Comparison of ENCODE assay signal across 8 mouse cellular contexts in genomic region chr13:73765393-73765792, GRCm38 (mm10). TPM values are rescaled to one million over a fixed set of nuclear protein-coding genes. Genes with fewer than 3 reads are reported as not detected.
A peak's percentile ranks its signal among the peaks of the same experiment; 100 is the strongest.
DNase-seq lines count a peak whose midpoint lies in the region; ATAC-seq and TF ChIP-seq lines count a peak whose summit lies in the region.

No protein-coding gene starts in this region.

- H3K9me3 ChIP-seq in heart, embryonic 12.5 days (replicated peaks) = no peaks in the 10 kb centered on the region
- no peaks in the 10 kb centered on the region for H3K9me3 ChIP-seq in E14TG2a.4 (ENCODE audit: low read length)
- no peaks in the 10 kb centered on the region for H3K9me3 ChIP-seq in forebrain, embryonic 12.5 days
- no peaks in the 10 kb centered on the region for H3K9me3 ChIP-seq in liver, embryonic 12.5 days (replicated peaks)

- peaks cover 3% of the 10 kb centered on the region; the same call in 1 of the 2 replicates for H3K36me3 ChIP-seq in heart, embryonic 12.5 days
- peaks cover 55% of the 10 kb centered on the region for H3K36me3 ChIP-seq in E14TG2a.4 (ENCODE audit: insufficient read depth, low read length)
- H3K36me3 ChIP-seq in forebrain, embryonic 12.5 days (replicated peaks) = peaks cover 6% of the 10 kb centered on the region; the same call in 1 of the 2 replicates
- 0 out of 2 replicates have a peak, but pooled peaks cover 4% of the 10 kb centered on the region for H3K36me3 ChIP-seq in liver, embryonic 12.5 days

- H3K27me3 ChIP-seq in heart, embryonic 12.5 days (replicated peaks) = no peaks in the 10 kb centered on the region
- no peaks in the 10 kb centered on the region for H3K27me3 ChIP-seq in E14TG2a.4 (ENCODE audit: insufficient read depth, low read length)
- no peaks in the 10 kb centered on the region for H3K27me3 ChIP-seq in forebrain, embryonic 12.5 days
- no peaks in the 10 kb centered on the region for H3K27me3 ChIP-seq in liver, embryonic 12.5 days (replicated peaks)

- TF ChIP-seq CTCF in E14TG2a.4 (conservative IDR thresholded peaks at IDR 0.05; ENCODE audit: low read length) = no peak

- no peak for DNase-seq in heart, postnatal 4 days
- no peak for DNase-seq in left cerebral cortex, adult 11 months (ENCODE audit: low spot score)
- DNase-seq in adrenal gland, postnatal 14 days = no peak
- no peak for DNase-seq in cerebellum, postnatal 10 days

- H3K4me3 ChIP-seq in heart, embryonic 12.5 days = peak overlapping the region; percentile 69
- peak overlapping the region; percentile 92 for H3K4me3 ChIP-seq in E14TG2a.4 (replicated peaks; ENCODE audit: low read length)
- H3K4me3 ChIP-seq in forebrain, embryonic 12.5 days (replicated peaks) = peak overlapping the region; percentile 79
- H3K4me3 ChIP-seq in liver, embryonic 12.5 days = no peak overlapping the region; the same call in 1 of the 2 replicates

- WGBS in heart, embryonic 12.5 days = 52% methylated on average over 4 of the region's 4 CpGs
- WGBS in forebrain, embryonic 12.5 days = 64% methylated on average over 4 of the region's 4 CpGs
- WGBS in liver, embryonic 12.5 days (ENCODE audit: insufficient replicate concordance) = 76% methylated on average over 4 of the region's 4 CpGs

- H3K9ac ChIP-seq in heart, embryonic 12.5 days = peak overlapping the region; percentile 89
- H3K9ac ChIP-seq in forebrain, embryonic 12.5 days = peak overlapping the region; percentile 86
- H3K9ac ChIP-seq in liver, embryonic 12.5 days = no peak overlapping the region

- peaks cover 64% of the 10 kb centered on the region for H3K4me1 ChIP-seq in heart, embryonic 12.5 days (replicated peaks)
- H3K4me1 ChIP-seq in E14TG2a.4 (replicated peaks; ENCODE audit: low read depth, low read length) = peaks cover 85% of the 10 kb centered on the region
- peaks cover 55% of the 10 kb centered on the region for H3K4me1 ChIP-seq in forebrain, embryonic 12.5 days
- H3K4me1 ChIP-seq in liver, embryonic 12.5 days = peaks cover 66% of the 10 kb centered on the region

- H3K4me2 ChIP-seq in heart, embryonic 12.5 days = peak overlapping the region; percentile 86
- H3K4me2 ChIP-seq in forebrain, embryonic 12.5 days = peak overlapping the region; percentile 75
- H3K4me2 ChIP-seq in liver, embryonic 12.5 days = peak overlapping the region; percentile 97

- H3K27ac ChIP-seq in heart, embryonic 12.5 days (ENCODE audit: poor library complexity, severe bottlenecking) = peak overlapping the region; percentile 80
- peak overlapping the region; percentile 66; the same call in 1 of the 2 replicates for H3K27ac ChIP-seq in forebrain, embryonic 12.5 days
- no peak overlapping the region for H3K27ac ChIP-seq in liver, embryonic 12.5 days

- no peak for ATAC-seq in heart, embryonic 12.5 days (ENCODE audit: insufficient number of reproducible peaks, low FRiP score)
- no peak for ATAC-seq in forebrain, embryonic 12.5 days (ENCODE audit: low FRiP score)
- no peak for ATAC-seq in liver, embryonic 12.5 days

RNA-seq across cellular contexts. Expression of gene Slc12a7, which starts 32.5 kb away (rescaled TPM):
- polyA plus RNA-seq in heart, embryonic 12.5 days (2016; fragmentation: Nextera tagmentation; extraction: Ambion mirVana) = 52.1 and 53.2 TPM in 2 replicates
- 100 to 1,000 TPM; 145 to 150 TPM for total RNA-seq in heart, postnatal 4 days (2021)
- 40.6 and 48.9 TPM in 2 replicates for polyA plus RNA-seq in forebrain, embryonic 12.5 days (2016; fragmentation: Nextera tagmentation; extraction: Ambion mirVana)
- polyA plus RNA-seq in liver, embryonic 12.5 days (2016; fragmentation: Nextera tagmentation; extraction: Ambion mirVana) = 10.8 and 11.1 TPM in 2 replicates
- 32.3 and 34.2 TPM in 2 replicates for total RNA-seq in adrenal gland, postnatal 14 days (2021)
